Mouse (Mus musculus) forebrain, embryonic 12.5 days (tissue): ENCODE measurements around the gene Rpl10. TPM values are rescaled to one million over a fixed set of nuclear protein-coding genes. Genes with fewer than 3 reads are reported as not detected.

Experiments used
- microRNA-seq: library from miRNA; unstranded; fragments of <30 nt; microRNA quantifications from one replicate; pipeline ENCODE4, GENCODE M21; 2017
- polyA plus RNA-seq: library from polyadenylated mRNA; unstranded; fragments of >200 nt; fragmentation: Nextera tagmentation; extraction: Ambion mirVana; gene quantifications from 2 replicates; pipeline ENCODE4 v1.2.1, GENCODE M21; 2016

Rpl10 gene
- polyA plus RNA-seq, 1 experiment from 2014 or later = 564 TPM

Small RNA genes within 50 kb of the gene (microRNA-seq; reads per million reads assigned to microRNA genes)
- not detected for gene Mir7091
- gene Mir7092 = 0.73 reads per million

Other genes with a start within 250 kb of the Rpl10 start
- gene Irak1, start 246.9 kb upstream of the Rpl10 start, polyA plus RNA-seq = 52.8 and 55.2 TPM in 2 replicates
- not detected in 2 replicates for gene Opn1mw, start 143.3 kb upstream of the Rpl10 start, polyA plus RNA-seq
- gene Mecp2, start 135.4 kb upstream of the Rpl10 start, polyA plus RNA-seq = 18.2 and 19.2 TPM in 2 replicates
- gene Tex28, start 103.0 kb upstream of the Rpl10 start, polyA plus RNA-seq = not detected in 2 replicates
- 0.13 and 0.19 TPM in 2 replicates for gene Tktl1, start 93.6 kb upstream of the Rpl10 start, polyA plus RNA-seq
- 198 and 216 TPM in 2 replicates for gene Flna, start 21.0 kb upstream of the Rpl10 start, polyA plus RNA-seq
- 20.5 and 23.5 TPM in 2 replicates for gene Emd, start 16.1 kb upstream of the Rpl10 start, polyA plus RNA-seq
- 81.6 and 84.3 TPM in 2 replicates for gene Taz, start 11.1 kb downstream of the Rpl10 start, polyA plus RNA-seq
- gene Dnase1l1, start 11.5 kb downstream of the Rpl10 start, polyA plus RNA-seq = 5.0 TPM in 2 replicates
- 101 and 104 TPM in 2 replicates for gene Atp6ap1, start 26.3 kb downstream of the Rpl10 start, polyA plus RNA-seq
- 561 and 617 TPM in 2 replicates for gene Gdi1, start 34.2 kb downstream of the Rpl10 start, polyA plus RNA-seq
- 64.1 and 68.6 TPM in 2 replicates for gene Fam50a, start 42.2 kb downstream of the Rpl10 start, polyA plus RNA-seq
- gene Plxna3, start 58.3 kb downstream of the Rpl10 start, polyA plus RNA-seq = 47.7 and 55.3 TPM in 2 replicates
- gene Lage3, start 82.8 kb downstream of the Rpl10 start, polyA plus RNA-seq = 105 and 106 TPM in 2 replicates
- gene Ubl4a, start 102.4 kb downstream of the Rpl10 start, polyA plus RNA-seq = 68.2 and 68.5 TPM in 2 replicates
- gene Slc10a3, start 102.5 kb downstream of the Rpl10 start, polyA plus RNA-seq = 8.3 and 8.8 TPM in 2 replicates
- 29.1 and 34.0 TPM in 2 replicates for gene Fam3a, start 122.5 kb downstream of the Rpl10 start, polyA plus RNA-seq
- 23.7 and 26.1 TPM in 2 replicates for gene Ikbkg, start 122.5 kb downstream of the Rpl10 start, polyA plus RNA-seq
- gene G6pdx, start 158.4 kb downstream of the Rpl10 start, polyA plus RNA-seq = 51.0 and 51.6 TPM in 2 replicates
- gene Gm6880, start 210.6 kb downstream of the Rpl10 start, polyA plus RNA-seq = not detected in 2 replicates